Mouse (Mus musculus): ENCODE data around the gene Exog. TPM values are rescaled to one million over a fixed set of nuclear protein-coding genes. Genes with fewer than 3 reads are reported as not detected.

Gene Exog
- total and polyA plus RNA-seq, 2 experiments from 2014 or later, result 26.6 to 39.7 TPM

DNA sequence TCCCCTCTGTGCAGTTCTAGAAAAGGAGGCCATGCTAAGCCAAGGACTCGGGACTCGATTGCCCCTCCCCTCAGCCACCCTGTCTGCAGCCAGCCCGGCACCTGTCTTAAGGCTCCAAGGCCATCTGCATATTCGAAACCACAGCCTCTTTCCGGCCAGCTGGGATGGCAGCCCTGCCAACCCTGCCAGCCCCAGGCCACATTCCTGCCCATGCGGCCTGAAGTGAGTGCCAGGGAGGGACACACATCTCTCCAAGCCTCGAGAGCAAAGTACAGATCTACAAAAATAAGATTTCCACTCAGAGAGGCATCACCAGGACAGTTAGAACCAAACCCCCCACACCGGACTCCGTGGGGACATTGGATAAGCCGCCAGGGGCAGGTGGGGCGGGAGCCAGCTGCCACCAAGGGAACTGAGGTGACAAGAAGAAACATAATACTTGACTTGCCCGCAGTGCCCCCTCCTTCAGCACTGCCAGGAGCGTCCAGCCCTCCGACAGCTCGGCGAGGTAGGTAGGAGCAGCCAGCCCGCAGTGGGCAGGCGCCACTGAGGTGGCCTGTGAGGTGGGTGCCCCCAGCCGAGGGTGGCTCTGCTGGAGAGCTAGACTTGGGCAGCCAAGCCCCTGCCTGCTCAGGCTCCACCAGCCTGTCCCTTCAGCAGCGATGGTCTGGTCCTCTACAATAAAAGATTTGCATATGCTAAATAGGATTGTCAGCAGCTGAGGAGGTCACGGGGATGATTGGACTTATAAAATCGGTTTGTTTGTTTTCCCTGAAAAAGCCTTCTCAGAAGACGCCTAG is 39.0 kb downstream of the Exog start:
- no peak for ATAC-seq
- DNase-seq, result no peak

GRCm38 (mm10) chr9:119484420-119484819 is 39.7 kb downstream of the Exog start:
- Histone ChIP-seq H3K4me2 (ENCODE audit: low read depth) (no peak overlapping the region), H3K9ac (no peak overlapping the region), H3K4me3 (ENCODE audit: low read depth, low read length) (no peak overlapping the region), H3K9me3 (ENCODE audit: low read length) (no peaks in the 10 kb centered on the region), H3K27ac (ENCODE audit: low read depth, low read length) (no peak overlapping the region), H3K36me3 (ENCODE audit: insufficient read depth) (no peaks in the 10 kb centered on the region), H3K4me1 (ENCODE audit: insufficient read depth) (no peaks in the 10 kb centered on the region), H3K27me3 (ENCODE audit: insufficient read depth, low read length) (no peaks in the 10 kb centered on the region)
- DNase-seq, result no peak
- TF ChIP-seq CTCF (IDR thresholded peaks at IDR 0.05; ENCODE audit: low read depth), result no peak
- WGBS, result 57% methylated on average over 9 of the region's 9 CpGs
- ATAC-seq, result no peak

More for the DNA sequence above, 39.0 kb downstream of the Exog start:
- Histone ChIP-seq H3K4me2 (ENCODE audit: low read depth) (no peak overlapping the region), H3K4me3 (ENCODE audit: low read depth, low read length) (no peak overlapping the region), H3K27ac (ENCODE audit: low read depth, low read length) (no peak overlapping the region), H3K4me1 (ENCODE audit: insufficient read depth) (no peaks in the 10 kb centered on the region), H3K36me3 (ENCODE audit: insufficient read depth) (no peaks in the 10 kb centered on the region), H3K9ac (no peak overlapping the region), H3K9me3 (ENCODE audit: low read length) (no peaks in the 10 kb centered on the region), H3K27me3 (ENCODE audit: insufficient read depth, low read length) (no peaks in the 10 kb centered on the region)
- 41% methylated on average over 23 of the region's 23 CpGs for WGBS
- no peak for TF ChIP-seq CTCF (IDR thresholded peaks at IDR 0.05; ENCODE audit: low read depth)

DNA sequence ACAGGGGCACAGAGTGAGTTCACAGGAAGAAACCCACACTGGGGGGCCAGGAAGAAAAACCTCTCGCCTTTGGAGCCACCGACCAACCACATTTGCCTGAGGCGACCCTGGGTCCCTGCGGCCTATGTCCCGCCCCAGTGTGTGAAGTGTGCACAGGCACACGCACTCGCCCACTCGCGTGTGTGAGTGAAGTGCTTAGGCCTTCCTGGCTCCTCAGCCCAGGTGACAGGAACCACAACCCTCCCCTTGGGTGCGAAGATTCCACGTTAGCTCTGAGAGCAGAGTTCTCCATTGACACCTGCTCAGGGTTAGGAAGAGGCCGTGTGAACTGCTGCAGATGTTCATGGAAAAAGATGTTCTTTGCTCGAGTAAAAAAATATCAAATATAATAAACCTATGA is 40.1 kb downstream of the Exog start:
- Histone ChIP-seq H3K9ac (no peak overlapping the region), H3K4me2 (ENCODE audit: low read depth) (no peak overlapping the region), H3K36me3 (ENCODE audit: insufficient read depth) (no peaks in the 10 kb centered on the region), H3K4me1 (ENCODE audit: insufficient read depth) (no peaks in the 10 kb centered on the region), H3K9me3 (ENCODE audit: low read length) (no peaks in the 10 kb centered on the region), H3K27ac (ENCODE audit: low read depth, low read length) (no peak overlapping the region), H3K27me3 (ENCODE audit: insufficient read depth, low read length) (no peaks in the 10 kb centered on the region), H3K4me3 (ENCODE audit: low read depth, low read length) (no peak overlapping the region)
- ATAC-seq (no peak), DNase-seq (no peak)
- TF ChIP-seq CTCF (IDR thresholded peaks at IDR 0.05; ENCODE audit: low read depth), result no peak
- 93% methylated on average over 13 of the region's 13 CpGs for WGBS

- H3K27ac ChIP-seq (ENCODE audit: low read depth, low read length), result no peak overlapping the region
- H3K36me3 ChIP-seq (ENCODE audit: insufficient read depth), result no peaks in the 10 kb centered on the region
- H3K9ac ChIP-seq, result no peak overlapping the region
- TF ChIP-seq CTCF (IDR thresholded peaks at IDR 0.05; ENCODE audit: low read depth), result no peak
- no peak overlapping the region for H3K4me2 ChIP-seq (ENCODE audit: low read depth)
- H3K4me3 ChIP-seq (ENCODE audit: low read depth, low read length), result no peak overlapping the region
- DNase-seq, result no peak
- ATAC-seq, result no peak
- H3K27me3 ChIP-seq (ENCODE audit: insufficient read depth, low read length), result no peaks in the 10 kb centered on the region
- H3K4me1 ChIP-seq (ENCODE audit: insufficient read depth), result no peaks in the 10 kb centered on the region
- 83% methylated on average over 9 of the region's 9 CpGs for WGBS
- H3K9me3 ChIP-seq (ENCODE audit: low read length), result no peaks in the 10 kb centered on the region
Measured at GRCm38 (mm10) chr9:119496354-119496753, 51.6 kb downstream of the Exog start.

DNA sequence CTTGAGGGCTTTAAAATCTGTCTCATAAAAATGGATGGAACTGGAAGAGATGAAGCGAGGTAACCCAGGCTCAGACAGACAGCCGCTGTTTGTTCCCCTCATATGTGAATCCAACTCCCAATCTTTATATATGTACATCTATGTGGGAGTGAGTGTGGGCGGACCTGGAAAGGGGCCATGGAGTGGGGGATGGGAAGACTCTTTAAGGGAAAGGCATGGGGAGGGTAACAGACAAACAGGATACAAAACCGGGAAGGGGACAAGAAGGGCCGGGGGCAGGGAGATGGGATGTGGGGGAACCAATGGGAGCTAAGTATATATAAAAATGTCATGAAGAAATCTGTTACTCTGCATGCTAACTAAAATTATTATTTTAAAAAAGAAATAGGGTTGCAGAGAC is 52.2 kb downstream of the Exog start:
- H3K4me3 ChIP-seq (ENCODE audit: low read depth, low read length), result no peak overlapping the region
- ATAC-seq (no peak), DNase-seq (no peak)
- WGBS, result 64% methylated on average over 5 of the region's 5 CpGs
- no peak for TF ChIP-seq CTCF (IDR thresholded peaks at IDR 0.05; ENCODE audit: low read depth)
- H3K36me3 ChIP-seq (ENCODE audit: insufficient read depth), result no peaks in the 10 kb centered on the region
- H3K4me1 ChIP-seq (ENCODE audit: insufficient read depth), result no peaks in the 10 kb centered on the region
- H3K9ac ChIP-seq, result no peak overlapping the region
- H3K9me3 ChIP-seq (ENCODE audit: low read length), result no peaks in the 10 kb centered on the region
- H3K4me2 ChIP-seq (ENCODE audit: low read depth), result no peak overlapping the region
- no peaks in the 10 kb centered on the region for H3K27me3 ChIP-seq (ENCODE audit: insufficient read depth, low read length)
- H3K27ac ChIP-seq (ENCODE audit: low read depth, low read length), result no peak overlapping the region

DNA sequence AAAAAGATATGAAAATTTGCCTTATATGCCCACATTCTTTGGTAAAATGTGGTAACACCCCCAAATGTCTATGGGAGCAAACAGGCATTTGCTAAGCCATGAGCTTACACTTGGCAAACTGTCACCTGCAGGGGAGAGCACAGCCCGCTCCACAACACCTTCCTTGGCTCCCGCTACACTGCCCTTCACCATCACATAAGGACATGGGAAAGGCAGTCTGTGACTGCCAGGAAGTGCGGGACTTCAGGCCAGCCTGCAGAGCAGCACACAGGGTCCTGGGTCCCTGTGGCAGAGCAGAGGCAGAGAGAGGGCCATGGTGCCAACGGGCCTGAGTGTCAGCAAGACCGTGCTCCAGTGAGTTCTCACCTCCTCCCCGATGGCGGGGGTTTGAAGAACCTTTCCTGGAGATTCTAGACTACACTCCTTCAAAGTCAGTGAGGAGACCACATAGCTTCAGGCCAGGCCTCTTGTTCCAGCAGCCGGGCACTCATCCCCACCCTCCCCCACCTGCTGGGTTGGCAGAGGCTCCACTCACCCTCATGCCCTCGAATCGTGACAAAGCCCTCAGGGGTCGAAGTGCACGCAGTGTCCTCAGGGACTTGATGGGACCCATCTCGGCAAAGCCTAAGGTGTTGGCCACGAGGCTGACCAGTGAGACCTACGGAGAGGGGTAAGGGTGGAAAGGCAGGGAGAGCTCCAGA is 53.0 kb downstream of the Exog start:
- no peak overlapping the region for H3K27ac ChIP-seq (ENCODE audit: low read depth, low read length)
- DNase-seq (no peak), ATAC-seq (no peak)
- no peak for TF ChIP-seq CTCF (IDR thresholded peaks at IDR 0.05; ENCODE audit: low read depth)
- H3K4me3 ChIP-seq (ENCODE audit: low read depth, low read length), result no peak overlapping the region
- H3K27me3 ChIP-seq (ENCODE audit: insufficient read depth, low read length), result no peaks in the 10 kb centered on the region
- no peak overlapping the region for H3K4me2 ChIP-seq (ENCODE audit: low read depth)
- H3K36me3 ChIP-seq (ENCODE audit: insufficient read depth), result no peaks in the 10 kb centered on the region
- no peaks in the 10 kb centered on the region for H3K4me1 ChIP-seq (ENCODE audit: insufficient read depth)
- 88% methylated on average over 15 of the region's 15 CpGs for WGBS
- no peaks in the 10 kb centered on the region for H3K9me3 ChIP-seq (ENCODE audit: low read length)
- H3K9ac ChIP-seq, result no peak overlapping the region

DNA sequence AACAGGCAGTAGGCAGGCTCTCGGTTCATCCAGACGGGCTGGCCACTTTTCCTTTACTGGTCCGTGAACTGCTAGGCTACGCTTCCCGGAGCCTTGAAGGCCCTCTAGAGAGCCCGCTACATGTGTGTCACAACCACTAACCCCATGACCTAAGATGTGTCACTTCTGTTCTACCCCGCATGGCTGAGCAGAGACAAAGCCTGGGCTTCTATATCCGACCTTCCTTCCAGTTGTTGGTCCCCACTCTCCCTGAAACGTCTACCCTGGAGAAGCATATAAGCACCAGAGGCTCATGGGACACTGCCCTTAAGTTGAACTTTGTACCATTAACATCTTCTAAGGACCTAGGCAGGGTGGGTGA is 53.5 kb downstream of the Exog start:
- H3K4me2 ChIP-seq (ENCODE audit: low read depth), result no peak overlapping the region
- DNase-seq (no peak), ATAC-seq (no peak)
- no peak overlapping the region for H3K9ac ChIP-seq
- H3K4me3 ChIP-seq (ENCODE audit: low read depth, low read length), result no peak overlapping the region
- no peak overlapping the region for H3K27ac ChIP-seq (ENCODE audit: low read depth, low read length)
- no peaks in the 10 kb centered on the region for H3K36me3 ChIP-seq (ENCODE audit: insufficient read depth)
- no peaks in the 10 kb centered on the region for H3K4me1 ChIP-seq (ENCODE audit: insufficient read depth)
- no peak for TF ChIP-seq CTCF (IDR thresholded peaks at IDR 0.05; ENCODE audit: low read depth)
- 85% methylated on average over 9 of the region's 9 CpGs for WGBS
- H3K27me3 ChIP-seq (ENCODE audit: insufficient read depth, low read length), result no peaks in the 10 kb centered on the region
- H3K9me3 ChIP-seq (ENCODE audit: low read length), result no peaks in the 10 kb centered on the region
